Mouse (Mus musculus) stomach, embryonic 14.5 days (tissue): ENCODE data around the gene Zer1. TPM values are rescaled to one million over a fixed set of nuclear protein-coding genes. Genes with fewer than 3 reads are reported as not detected.

Source experiments
- ATAC-seq: fragments of 200-750 bp; cut with Nextera tagmentation; 2 replicates; pipeline ENCODE4 v1.8.0; 2017; ENCODE audit warnings: low read depth, moderate TSS enrichment; ENCODE audit not compliant: insufficient number of reproducible peaks, insufficient read depth, low FRiP score
- H3K27ac ChIP-seq: fragments of 300-500 bp; sonication (generic); 2 replicates; pipeline ENCODE4 v1.5.1; 2014; ENCODE audit warnings: mild to moderate bottlenecking, low read length, moderate library complexity, mixed read lengths
- H3K27me3 ChIP-seq: fragments of 300-500 bp; sonication (generic); 2 replicates; pipeline ENCODE4 v1.6.1; 2014; ENCODE audit warnings: low read length, control low read depth, mixed read lengths; ENCODE audit not compliant: control insufficient read depth, insufficient read depth
- H3K36me3 ChIP-seq: fragments of 300-500 bp; sonication (generic); 2 replicates; pipeline ENCODE4 v1.6.1; 2014; ENCODE audit warnings: mild to moderate bottlenecking, control low read depth, low read length, moderate library complexity, mixed read lengths; ENCODE audit not compliant: control insufficient read depth, insufficient read depth
- H3K4me1 ChIP-seq: fragments of 300-500 bp; sonication (generic); 2 replicates; pipeline ENCODE4 v1.6.1; 2014; ENCODE audit warnings: low read length, control low read depth, mixed read lengths; ENCODE audit not compliant: control insufficient read depth, insufficient read depth
- H3K4me2 ChIP-seq: fragments of 300-500 bp; sonication (generic); replicated peaks from 2 replicates; pipeline ENCODE4 v1.6.1; 2014; ENCODE audit warnings: low read depth, low read length, control low read depth
- H3K4me3 ChIP-seq: fragments of 300-500 bp; sonication (generic); 2 replicates; pipeline ENCODE4 v1.5.1; 2014; ENCODE audit warnings: low read depth, low read length, control low read depth
- H3K9ac ChIP-seq: fragments of 300-500 bp; sonication (generic); replicated peaks from 2 replicates; pipeline ENCODE4 v1.6.1; 2014; ENCODE audit warnings: low read depth, mild to moderate bottlenecking, control low read depth, low read length, moderate library complexity, mixed read lengths
- H3K9me3 ChIP-seq: fragments of 300-500 bp; sonication (generic); 2 replicates; pipeline ENCODE4 v1.6.1; 2016; ENCODE audit warnings: low read depth, low read length, control low read depth; ENCODE audit not compliant: control insufficient read depth
- WGBS: fragments of 180-500 bp; shearing (Covaris S2); extraction: QIAGEN DNeasy Blood & Tissue Kit; methylation state at CpG from one replicate; pipeline ENCODE4 v1.1.7; 2014; 5-methylcytosine and 5-hydroxymethylcytosine counted together
- polyA plus RNA-seq: library from polyadenylated mRNA; unstranded; fragments of >200 nt; fragmentation: Nextera tagmentation; extraction: Ambion mirVana; gene quantifications from 2 replicates; pipeline ENCODE4 v1.2.1, GENCODE M21; 2014

Gene Zer1
- polyA plus RNA-seq, 1 experiment from 2014 or later = 13.6 TPM

DNA sequence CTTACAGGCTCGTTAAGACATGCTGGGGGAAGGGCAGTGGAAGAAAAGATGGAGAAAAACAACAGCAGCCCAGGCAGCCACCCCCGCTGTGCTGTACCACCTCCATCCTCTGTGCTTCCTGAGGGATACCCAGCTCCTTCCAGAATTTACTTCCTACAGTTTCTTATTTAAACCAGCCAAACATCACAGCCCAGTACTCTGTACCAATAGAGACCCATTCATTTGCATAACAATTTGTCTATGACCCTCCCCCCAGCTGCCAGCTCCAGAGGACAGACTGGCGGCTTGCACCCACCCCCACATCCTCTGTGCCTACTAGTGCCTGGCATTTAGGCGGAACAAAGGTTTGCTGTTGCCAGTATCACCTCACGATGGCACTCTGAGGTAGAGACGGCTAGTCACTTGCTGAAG, 4.7 kb downstream of the Zer1 start:
- no peaks in the 10 kb centered on the region for H3K9me3 ChIP-seq
- no peak for ATAC-seq
- peaks cover 8% of the 10 kb centered on the region; the same call in 1 of the 2 replicates for H3K4me1 ChIP-seq
- no peaks in the 10 kb centered on the region for H3K36me3 ChIP-seq
- no peak overlapping the region for H3K27ac ChIP-seq
- no peak overlapping the region for H3K9ac ChIP-seq
- 42% methylated on average over 6 of the region's 6 CpGs for WGBS
- no peaks in the 10 kb centered on the region for H3K27me3 ChIP-seq
- no peak overlapping the region for H3K4me3 ChIP-seq
- no peak overlapping the region for H3K4me2 ChIP-seq

DNA sequence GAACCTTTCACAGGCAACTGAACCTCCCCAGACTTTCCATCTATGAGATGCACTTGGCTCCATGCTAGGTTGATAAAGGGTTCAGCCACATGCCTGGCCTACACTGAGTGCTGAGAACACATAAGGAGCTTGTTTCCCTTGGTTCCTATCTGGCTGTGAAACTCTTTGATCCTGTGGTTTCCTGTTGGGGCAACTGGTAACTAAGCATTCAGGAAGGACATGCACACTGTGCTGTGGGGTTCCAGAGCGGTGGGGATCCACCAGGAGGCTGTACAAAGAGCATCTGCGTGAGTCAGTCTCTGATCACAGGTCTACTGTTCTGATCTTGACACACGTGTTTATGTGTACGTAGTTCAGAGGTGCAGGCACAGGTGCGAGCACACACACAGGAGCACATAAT, 11.8 kb downstream of the Zer1 start:
- Histone ChIP-seq H3K9me3 (no peaks in the 10 kb centered on the region), H3K27ac (no peak overlapping the region), H3K36me3 (peaks cover 27% of the 10 kb centered on the region), H3K27me3 (no peaks in the 10 kb centered on the region), H3K9ac (no peak overlapping the region), H3K4me2 (no peak overlapping the region), H3K4me1 (no peaks in the 10 kb centered on the region), H3K4me3 (no peak overlapping the region)
- ATAC-seq = no peak
- WGBS = 88% methylated on average over 5 of the region's 5 CpGs

DNA sequence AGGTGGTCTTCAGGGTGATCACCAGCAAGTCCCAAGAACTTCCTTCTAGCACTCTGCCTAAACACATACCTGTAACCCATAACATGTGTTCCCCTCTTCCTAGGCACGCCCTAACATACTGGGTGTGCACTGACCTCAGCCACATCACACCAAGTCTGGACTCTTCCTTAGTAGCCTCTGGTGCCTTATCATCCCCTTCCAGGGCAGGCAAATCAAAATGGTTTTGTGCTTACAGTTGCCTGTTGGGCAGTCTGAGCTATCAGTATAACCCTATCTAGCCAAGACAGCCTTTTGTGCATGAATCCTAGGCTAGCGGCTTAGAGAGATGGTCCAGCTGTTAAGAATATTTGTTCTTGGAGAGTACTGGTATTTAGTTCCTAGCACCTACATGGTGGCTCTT, 12.9 kb downstream of the Zer1 start:
- Histone ChIP-seq H3K27me3 (no peaks in the 10 kb centered on the region), H3K9me3 (no peaks in the 10 kb centered on the region), H3K36me3 (peaks cover 33% of the 10 kb centered on the region), H3K27ac (no peak overlapping the region), H3K4me3 (no peak overlapping the region), H3K4me2 (no peak overlapping the region), H3K4me1 (no peaks in the 10 kb centered on the region), H3K9ac (no peak overlapping the region)
- ATAC-seq = no peak
- 87% methylated on average over 2 of the region's 2 CpGs for WGBS

DNA sequence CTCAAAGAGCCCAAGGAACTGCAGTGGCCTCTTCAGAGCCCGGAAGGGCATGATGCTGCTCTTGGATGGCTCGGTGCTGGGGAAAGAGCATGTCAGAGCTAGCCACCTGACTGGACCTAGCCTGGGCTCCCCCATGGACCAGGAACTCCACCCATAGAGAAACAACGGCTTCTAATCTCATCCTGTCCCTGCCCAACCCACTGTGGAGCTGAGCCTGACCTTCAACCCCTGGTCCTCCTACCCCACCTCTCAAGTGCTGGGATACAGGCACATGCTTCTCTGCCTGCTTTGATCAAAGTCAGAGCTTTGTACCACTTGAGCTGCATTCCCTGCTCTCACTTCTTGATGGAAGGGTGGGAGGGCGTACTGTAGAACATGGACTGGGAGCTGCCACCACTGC, 16.1 kb downstream of the Zer1 start:
- H3K27me3 ChIP-seq = no peaks in the 10 kb centered on the region
- no peaks in the 10 kb centered on the region for H3K4me1 ChIP-seq
- no peak overlapping the region for H3K4me2 ChIP-seq
- H3K4me3 ChIP-seq = no peak overlapping the region
- WGBS = 89% methylated on average over 4 of the region's 4 CpGs
- H3K27ac ChIP-seq = no peak overlapping the region
- no peak overlapping the region for H3K9ac ChIP-seq
- no peak for ATAC-seq
- H3K36me3 ChIP-seq = peaks cover 50% of the 10 kb centered on the region
- no peaks in the 10 kb centered on the region for H3K9me3 ChIP-seq

- H3K27ac ChIP-seq = no peak overlapping the region
- no peak for ATAC-seq
- H3K4me1 ChIP-seq = no peaks in the 10 kb centered on the region
- WGBS = 91% methylated on average over 5 of the region's 5 CpGs
- H3K27me3 ChIP-seq = no peaks in the 10 kb centered on the region
- no peak overlapping the region for H3K4me3 ChIP-seq
- no peak overlapping the region for H3K9ac ChIP-seq
- no peaks in the 10 kb centered on the region for H3K9me3 ChIP-seq
- peaks cover 55% of the 10 kb centered on the region for H3K36me3 ChIP-seq
- H3K4me2 ChIP-seq = no peak overlapping the region
Measured at GRCm38 (mm10) chr2:30107646-30108045, 16.7 kb downstream of the Zer1 start.

- H3K27me3 ChIP-seq = no peaks in the 10 kb centered on the region
- H3K4me1 ChIP-seq = no peaks in the 10 kb centered on the region
- no peak for ATAC-seq
- peaks cover 55% of the 10 kb centered on the region for H3K36me3 ChIP-seq
- no peak overlapping the region for H3K27ac ChIP-seq
- no peak overlapping the region for H3K9ac ChIP-seq
- H3K9me3 ChIP-seq = no peaks in the 10 kb centered on the region
- no peak overlapping the region for H3K4me2 ChIP-seq
- H3K4me3 ChIP-seq = no peak overlapping the region
Measured at GRCm38 (mm10) chr2:30106364-30106763, 18.0 kb downstream of the Zer1 start.

- H3K9ac ChIP-seq = no peak overlapping the region
- peaks cover 41% of the 10 kb centered on the region for H3K36me3 ChIP-seq
- no peaks in the 10 kb centered on the region for H3K9me3 ChIP-seq
- no peaks in the 10 kb centered on the region for H3K27me3 ChIP-seq
- no peak for ATAC-seq
- H3K4me3 ChIP-seq = no peak overlapping the region
- no peak overlapping the region for H3K4me2 ChIP-seq
- H3K4me1 ChIP-seq = no peaks in the 10 kb centered on the region
- 73% methylated on average over 4 of the region's 4 CpGs for WGBS
- no peak overlapping the region for H3K27ac ChIP-seq
Measured at GRCm38 (mm10) chr2:30100214-30100613, 24.2 kb downstream of the Zer1 start.

GRCm38 (mm10) chr2:30095882-30096527, 28.4 kb downstream of the Zer1 start:
- Histone ChIP-seq H3K27ac (no peak overlapping the region), H3K36me3 (peaks cover 22% of the 10 kb centered on the region), H3K4me3 (no peak overlapping the region), H3K4me2 (no peak overlapping the region), H3K9ac (no peak overlapping the region), H3K27me3 (no peaks in the 10 kb centered on the region), H3K9me3 (no peaks in the 10 kb centered on the region), H3K4me1 (peaks cover 9% of the 10 kb centered on the region; the same call in 1 of the 2 replicates)
- no peak for ATAC-seq
- WGBS = 72% methylated on average over 2 of the region's 2 CpGs

DNA sequence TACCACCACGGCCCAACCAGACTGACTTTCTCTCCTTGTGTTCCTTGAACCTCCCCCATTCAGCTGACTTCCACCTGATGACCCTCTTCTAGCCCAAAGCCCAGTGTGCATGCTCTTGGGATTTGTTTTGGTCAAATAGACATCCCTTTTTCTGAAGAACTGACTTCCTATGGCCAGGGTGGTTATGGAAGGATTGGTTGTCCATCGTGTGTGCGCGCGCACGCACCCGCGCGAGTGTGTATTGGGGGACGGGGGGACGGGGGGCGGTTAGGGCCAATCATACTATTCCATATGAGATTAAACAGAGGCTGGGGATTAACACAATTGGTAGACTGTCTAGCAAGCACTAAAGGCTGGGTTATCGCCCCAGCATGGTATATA, 30.2 kb downstream of the Zer1 start:
- H3K36me3 ChIP-seq = peaks cover 21% of the 10 kb centered on the region
- peak overlapping the region; percentile 63 for H3K4me3 ChIP-seq
- peak overlapping the region; percentile 84 for H3K4me2 ChIP-seq
- no peaks in the 10 kb centered on the region for H3K9me3 ChIP-seq
- peaks cover 9% of the 10 kb centered on the region; the same call in 1 of the 2 replicates for H3K4me1 ChIP-seq
- H3K9ac ChIP-seq = peak overlapping the region; percentile 38; the same call in 1 of the 2 replicates
- H3K27me3 ChIP-seq = no peaks in the 10 kb centered on the region
- no peak for ATAC-seq
- H3K27ac ChIP-seq = peak overlapping the region; percentile 82
- 1% methylated on average over 13 of the region's 13 CpGs for WGBS
